Mouse (Mus musculus): ENCODE measurements around the gene Nr1i2. TPM values are rescaled to one million over a fixed set of nuclear protein-coding genes. Genes with fewer than 3 reads are reported as not detected.
A peak's percentile ranks its signal among the peaks of the same experiment; 100 is the strongest.

The Nr1i2 gene
- polyA plus RNA-seq, 1 experiment from 2014 or later = not detected

DNA sequence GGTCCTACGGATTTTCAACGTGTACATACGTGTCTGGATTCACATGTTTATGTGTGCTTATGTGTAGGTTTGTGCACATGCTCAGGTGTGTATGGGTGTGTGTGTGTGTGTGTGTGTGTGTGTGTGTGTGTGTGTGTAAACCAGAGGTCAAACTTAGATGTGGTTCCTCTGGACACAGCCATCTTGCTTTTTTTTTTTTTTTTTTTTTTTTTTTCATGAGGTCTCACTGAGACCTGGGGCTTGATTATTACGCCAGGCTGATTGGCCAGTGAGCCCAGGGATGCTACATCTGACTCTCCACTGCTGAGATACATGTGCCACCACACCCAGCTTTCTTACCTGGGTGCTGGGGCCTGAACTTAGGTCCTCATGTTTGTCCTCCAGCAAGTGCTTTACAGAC is 24.5 kb upstream of the Nr1i2 start:
- Histone ChIP-seq H3K4me2 (ENCODE audit: low read length) (no peak overlapping the region), H3K4me1 (ENCODE audit: control insufficient read depth, insufficient read depth, low read length) (no peaks in the 10 kb centered on the region), H3K27ac (replicated peaks; ENCODE audit: low read depth, low read length) (no peak overlapping the region), H3K9me3 (ENCODE audit: control insufficient read depth, low read length) (no peaks in the 10 kb centered on the region), H3K36me3 (ENCODE audit: control insufficient read depth, insufficient read depth, low read length) (no peaks in the 10 kb centered on the region), H3K9ac (replicated peaks; ENCODE audit: low read length) (no peak overlapping the region), H3K4me3 (replicated peaks; ENCODE audit: low read depth, low read length) (no peak overlapping the region), H3K27me3 (ENCODE audit: control insufficient read depth, insufficient read depth, low read length) (no peaks in the 10 kb centered on the region)
- 92% methylated on average over 4 of the region's 4 CpGs for WGBS
- ATAC-seq (ENCODE audit: low FRiP score, low TSS enrichment) (no peak), DNase-seq (no peak)

DNA sequence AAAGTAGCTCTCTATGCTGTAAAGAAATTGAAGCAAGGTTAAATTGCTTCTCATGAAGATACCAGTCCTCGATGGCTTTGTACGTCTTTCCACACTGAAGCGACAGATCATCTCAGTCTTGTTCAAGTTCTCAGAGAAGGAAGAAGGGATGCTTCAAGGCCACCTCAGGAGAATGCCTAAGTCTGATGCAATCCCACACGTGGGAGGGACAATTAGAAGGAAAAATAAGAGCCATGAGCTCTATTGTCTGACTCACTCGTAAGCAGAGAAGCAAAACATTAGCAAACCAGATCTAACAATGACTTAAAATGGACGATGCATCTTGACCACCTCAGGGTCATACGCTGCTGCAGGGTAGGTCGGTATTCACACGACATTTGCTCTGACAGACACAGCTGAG is 23.9 kb upstream of the Nr1i2 start:
- H3K9ac ChIP-seq (replicated peaks; ENCODE audit: low read length) = no peak overlapping the region
- ATAC-seq (ENCODE audit: low FRiP score, low TSS enrichment) (no peak), DNase-seq (no peak)
- H3K4me2 ChIP-seq (ENCODE audit: low read length) = no peak overlapping the region
- H3K27me3 ChIP-seq (ENCODE audit: control insufficient read depth, insufficient read depth, low read length) = no peaks in the 10 kb centered on the region
- H3K4me3 ChIP-seq (replicated peaks; ENCODE audit: low read depth, low read length) = no peak overlapping the region
- 85% methylated on average over 9 of the region's 9 CpGs for WGBS
- no peaks in the 10 kb centered on the region for H3K36me3 ChIP-seq (ENCODE audit: control insufficient read depth, insufficient read depth, low read length)
- no peaks in the 10 kb centered on the region for H3K9me3 ChIP-seq (ENCODE audit: control insufficient read depth, low read length)
- H3K27ac ChIP-seq (replicated peaks; ENCODE audit: low read depth, low read length) = no peak overlapping the region
- no peaks in the 10 kb centered on the region for H3K4me1 ChIP-seq (ENCODE audit: control insufficient read depth, insufficient read depth, low read length)

GRCm38 (mm10) chr16:38308195-38308594 is 13.6 kb upstream of the Nr1i2 start:
- ATAC-seq (ENCODE audit: low FRiP score, low TSS enrichment) (peak; percentile 75; the same call in 1 of the 2 replicates), DNase-seq (peak; percentile 72)
- 40% methylated on average over 11 of the region's 11 CpGs for WGBS
- Histone ChIP-seq H3K4me1 (ENCODE audit: control insufficient read depth, insufficient read depth, low read length) (peaks cover 10% of the 10 kb centered on the region; the same call in 1 of the 2 replicates), H3K4me3 (replicated peaks; ENCODE audit: low read depth, low read length) (no peak overlapping the region), H3K9me3 (ENCODE audit: control insufficient read depth, low read length) (no peaks in the 10 kb centered on the region), H3K27me3 (ENCODE audit: control insufficient read depth, insufficient read depth, low read length) (no peaks in the 10 kb centered on the region), H3K27ac (replicated peaks; ENCODE audit: low read depth, low read length) (peak overlapping the region; percentile 50), H3K9ac (replicated peaks; ENCODE audit: low read length) (no peak overlapping the region), H3K36me3 (ENCODE audit: control insufficient read depth, insufficient read depth, low read length) (no peaks in the 10 kb centered on the region), H3K4me2 (ENCODE audit: low read length) (peak overlapping the region; percentile 35)

- Histone ChIP-seq H3K4me2 (ENCODE audit: low read length) (peak overlapping the region; percentile 35), H3K4me1 (ENCODE audit: control insufficient read depth, insufficient read depth, low read length) (peaks cover 10% of the 10 kb centered on the region; the same call in 1 of the 2 replicates), H3K27ac (replicated peaks; ENCODE audit: low read depth, low read length) (peak overlapping the region; percentile 50; the same call in 1 of the 2 replicates), H3K27me3 (ENCODE audit: control insufficient read depth, insufficient read depth, low read length) (no peaks in the 10 kb centered on the region), H3K9ac (replicated peaks; ENCODE audit: low read length) (no peak overlapping the region), H3K9me3 (ENCODE audit: control insufficient read depth, low read length) (no peaks in the 10 kb centered on the region), H3K4me3 (replicated peaks; ENCODE audit: low read depth, low read length) (no peak overlapping the region), H3K36me3 (ENCODE audit: control insufficient read depth, insufficient read depth, low read length) (no peaks in the 10 kb centered on the region)
- ATAC-seq (ENCODE audit: low FRiP score, low TSS enrichment) = no peak
- WGBS = 49% methylated on average over 7 of the region's 7 CpGs
- DNase-seq = no peak
These were observed 13.0 kb upstream of the Nr1i2 start for GRCm38 (mm10) chr16:38307651-38308050.

DNA sequence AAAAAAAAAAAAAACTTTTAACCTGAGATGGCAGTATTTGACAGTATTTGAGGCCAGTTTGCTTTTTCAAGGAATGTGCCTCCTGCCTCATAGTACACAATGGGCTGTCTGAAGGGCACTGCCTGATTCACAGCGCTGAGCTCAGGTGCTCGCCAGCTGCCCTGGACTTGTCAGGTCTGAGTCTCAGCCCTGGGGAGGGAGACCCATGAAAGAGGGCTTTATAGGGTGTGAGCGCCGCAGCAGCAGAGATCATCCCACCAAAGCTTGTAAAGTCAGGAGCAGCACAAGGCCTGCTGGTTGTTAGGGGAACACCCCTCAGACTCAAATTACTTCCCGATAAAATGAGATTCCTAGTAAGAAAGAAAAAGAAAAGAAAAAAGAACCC is 12.6 kb upstream of the Nr1i2 start:
- Histone ChIP-seq H3K27me3 (ENCODE audit: control insufficient read depth, insufficient read depth, low read length) (no peaks in the 10 kb centered on the region), H3K9me3 (ENCODE audit: control insufficient read depth, low read length) (no peaks in the 10 kb centered on the region), H3K4me1 (ENCODE audit: control insufficient read depth, insufficient read depth, low read length) (peaks cover 10% of the 10 kb centered on the region; the same call in 1 of the 2 replicates), H3K27ac (replicated peaks; ENCODE audit: low read depth, low read length) (no peak overlapping the region), H3K4me2 (ENCODE audit: low read length) (no peak overlapping the region), H3K4me3 (replicated peaks; ENCODE audit: low read depth, low read length) (no peak overlapping the region), H3K9ac (replicated peaks; ENCODE audit: low read length) (no peak overlapping the region), H3K36me3 (ENCODE audit: control insufficient read depth, insufficient read depth, low read length) (no peaks in the 10 kb centered on the region)
- ATAC-seq (ENCODE audit: low FRiP score, low TSS enrichment) (no peak), DNase-seq (peak; percentile 17)
- WGBS = 34% methylated on average over 5 of the region's 5 CpGs

DNA sequence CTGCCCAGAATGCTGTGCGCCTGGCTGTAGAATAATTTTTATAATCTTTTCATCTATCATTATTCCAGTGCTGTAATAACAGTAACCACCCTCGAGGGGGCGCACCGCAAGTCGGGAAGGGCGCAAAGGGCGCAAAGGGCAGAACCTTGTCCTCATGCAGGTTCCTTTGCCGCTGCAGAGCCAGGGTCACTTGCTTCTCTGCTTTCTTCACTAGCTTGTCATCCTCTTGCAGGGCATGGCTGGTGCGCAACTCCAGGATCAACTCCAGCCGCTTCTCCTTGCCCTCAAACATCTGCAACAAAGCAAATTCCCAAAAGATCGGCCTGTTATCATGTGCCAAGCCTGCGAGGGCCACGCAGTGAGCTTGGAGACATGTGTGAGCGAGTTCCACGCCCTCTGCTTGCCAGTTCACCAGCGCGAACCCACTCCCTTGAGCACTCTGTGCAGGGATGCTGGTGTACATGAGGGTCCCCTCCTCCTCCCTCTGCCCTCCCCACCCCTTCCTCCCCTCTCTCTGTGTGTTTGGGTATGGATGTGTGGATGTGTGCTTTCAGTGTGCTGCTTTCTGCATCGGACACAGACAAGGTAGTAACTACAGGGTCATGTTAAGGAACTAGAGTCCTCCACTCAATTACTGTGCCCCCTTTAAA is 12.1 kb upstream of the Nr1i2 start:
- Histone ChIP-seq H3K27ac (replicated peaks; ENCODE audit: low read depth, low read length) (0 out of 2 replicates have a peak overlapping the region, but pooled peaks have one; percentile 17), H3K9me3 (ENCODE audit: control insufficient read depth, low read length) (no peaks in the 10 kb centered on the region), H3K9ac (replicated peaks; ENCODE audit: low read length) (no peak overlapping the region), H3K4me1 (ENCODE audit: control insufficient read depth, insufficient read depth, low read length) (peaks cover 10% of the 10 kb centered on the region; the same call in 1 of the 2 replicates), H3K4me3 (replicated peaks; ENCODE audit: low read depth, low read length) (no peak overlapping the region), H3K27me3 (ENCODE audit: control insufficient read depth, insufficient read depth, low read length) (no peaks in the 10 kb centered on the region), H3K4me2 (ENCODE audit: low read length) (no peak overlapping the region), H3K36me3 (ENCODE audit: control insufficient read depth, insufficient read depth, low read length) (no peaks in the 10 kb centered on the region)
- ATAC-seq (ENCODE audit: low FRiP score, low TSS enrichment) (no peak), DNase-seq (peak; percentile 13)
- WGBS = 44% methylated on average over 18 of the region's 18 CpGs

GRCm38 (mm10) chr16:38304460-38305194 is 10.0 kb upstream of the Nr1i2 start:
- Histone ChIP-seq H3K27me3 (ENCODE audit: control insufficient read depth, insufficient read depth, low read length) (no peaks in the 10 kb centered on the region), H3K4me2 (ENCODE audit: low read length) (no peak overlapping the region), H3K9ac (replicated peaks; ENCODE audit: low read length) (no peak overlapping the region), H3K27ac (replicated peaks; ENCODE audit: low read depth, low read length) (no peak overlapping the region), H3K4me1 (ENCODE audit: control insufficient read depth, insufficient read depth, low read length) (peaks cover 10% of the 10 kb centered on the region; the same call in 1 of the 2 replicates), H3K4me3 (replicated peaks; ENCODE audit: low read depth, low read length) (no peak overlapping the region), H3K9me3 (ENCODE audit: control insufficient read depth, low read length) (no peaks in the 10 kb centered on the region), H3K36me3 (ENCODE audit: control insufficient read depth, insufficient read depth, low read length) (no peaks in the 10 kb centered on the region)
- peak; percentile 4 for DNase-seq
- no peak for ATAC-seq (ENCODE audit: low FRiP score, low TSS enrichment)
- WGBS = 82% methylated on average over 17 of the region's 17 CpGs

GRCm38 (mm10) chr16:38302367-38302766 is 7.7 kb upstream of the Nr1i2 start:
- no peak for ATAC-seq (ENCODE audit: low FRiP score, low TSS enrichment)
- H3K27ac ChIP-seq (replicated peaks; ENCODE audit: low read depth, low read length) = no peak overlapping the region
- DNase-seq = no peak
- no peaks in the 10 kb centered on the region for H3K27me3 ChIP-seq (ENCODE audit: control insufficient read depth, insufficient read depth, low read length)
- H3K36me3 ChIP-seq (ENCODE audit: control insufficient read depth, insufficient read depth, low read length) = no peaks in the 10 kb centered on the region
- no peak overlapping the region for H3K4me2 ChIP-seq (ENCODE audit: low read length)
- peaks cover 4% of the 10 kb centered on the region; the same call in 1 of the 2 replicates for H3K4me1 ChIP-seq (ENCODE audit: control insufficient read depth, insufficient read depth, low read length)
- no peak overlapping the region for H3K4me3 ChIP-seq (replicated peaks; ENCODE audit: low read depth, low read length)
- H3K9ac ChIP-seq (replicated peaks; ENCODE audit: low read length) = no peak overlapping the region
- WGBS = 93% methylated on average over 13 of the region's 13 CpGs
- H3K9me3 ChIP-seq (ENCODE audit: control insufficient read depth, low read length) = no peaks in the 10 kb centered on the region

- Histone ChIP-seq H3K27me3 (ENCODE audit: control insufficient read depth, insufficient read depth, low read length) (no peaks in the 10 kb centered on the region), H3K4me3 (replicated peaks; ENCODE audit: low read depth, low read length) (no peak overlapping the region), H3K4me1 (ENCODE audit: control insufficient read depth, insufficient read depth, low read length) (no peaks in the 10 kb centered on the region), H3K36me3 (ENCODE audit: control insufficient read depth, insufficient read depth, low read length) (no peaks in the 10 kb centered on the region), H3K27ac (replicated peaks; ENCODE audit: low read depth, low read length) (no peak overlapping the region), H3K9ac (replicated peaks; ENCODE audit: low read length) (no peak overlapping the region), H3K9me3 (ENCODE audit: control insufficient read depth, low read length) (no peaks in the 10 kb centered on the region), H3K4me2 (ENCODE audit: low read length) (no peak overlapping the region)
- ATAC-seq (ENCODE audit: low FRiP score, low TSS enrichment) (no peak), DNase-seq (no peak)
- WGBS = 87% methylated on average over 6 of the region's 6 CpGs
These were observed 3.8 kb upstream of the Nr1i2 start for GRCm38 (mm10) chr16:38298410-38298809.

Measured in midbrain, embryonic 14.5 days (tissue).